Mouse (Mus musculus): ENCODE results near the gene Nkain4.

DNA sequence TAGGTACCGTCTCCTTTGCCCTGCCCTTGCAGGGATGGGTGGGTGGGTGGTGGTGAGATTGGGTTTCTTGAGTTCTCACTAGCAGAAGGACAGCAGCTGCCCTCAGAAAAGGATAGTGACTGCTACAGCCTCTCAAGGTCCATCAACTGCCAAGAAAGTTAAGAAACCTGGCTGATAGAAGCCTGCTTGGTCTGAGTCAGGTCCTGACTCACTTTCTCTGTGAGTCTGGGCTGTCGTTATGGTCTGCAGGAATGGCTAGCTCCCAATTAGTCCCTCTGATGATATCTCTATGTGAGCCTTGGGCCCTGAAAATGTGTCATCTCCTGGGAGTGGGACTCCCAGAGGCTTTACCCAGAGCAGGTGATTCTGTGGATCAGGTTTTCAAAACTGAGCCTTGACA lies 39.9 kb upstream of the Nkain4 start:
- TF ChIP-seq JUND (IDR thresholded peaks at IDR 0.05; ENCODE audit: low read depth, low read length) (no peak), EP300 (IDR thresholded peaks at IDR 0.05; ENCODE audit: low read depth in 1 of 2, low read length in 2 of 2) (no peak), POLR2A (IDR thresholded peaks at IDR 0.05; ENCODE audit: control insufficient read depth in 1 of 2, insufficient read depth in 1 of 2, low read depth in 1 of 2, low read length in 2 of 2, poor library complexity in 1 of 2) (no peak), MEF2A (IDR thresholded peaks at IDR 0.05; ENCODE audit: extremely low read depth, insufficient replicate concordance, low read depth, low read length, poor library complexity, severe bottlenecking) (no peak)

Data from MEL (cell line).